Mouse (Mus musculus) brown adipose tissue, adult 24 weeks (tissue): ENCODE data around the gene Clic1. TPM values are rescaled to one million over a fixed set of nuclear protein-coding genes. Genes with fewer than 3 reads are reported as not detected.

ENCODE experiments used
- H3K27ac ChIP-seq: fragments of 200-500 bp; replicated peaks from 2 replicates; pipeline ENCODE4 v1.5.1; 2012; ENCODE audit warnings: low read depth, mild to moderate bottlenecking, low read length
- H3K4me1 ChIP-seq: fragments of 200-500 bp; 2 replicates; pipeline ENCODE4 v1.6.1; 2012; ENCODE audit warnings: low read length, mixed read lengths; ENCODE audit not compliant: control insufficient read depth, insufficient read depth, insufficient read length
- H3K4me3 ChIP-seq: fragments of 200-500 bp; 2 replicates; pipeline ENCODE4 v1.5.1; 2012; ENCODE audit warnings: low read depth, mild to moderate bottlenecking, low read length, moderate library complexity; ENCODE audit not compliant: insufficient read depth
- polyA plus RNA-seq: library from polyadenylated mRNA; stranded (reverse); fragments of >200 nt; gene quantifications from 2 replicates; pipeline ENCODE4 v1.2.4, GENCODE M21; 2012; ENCODE audit not compliant: missing spikeins, insufficient read depth, insufficient read length

The Clic1 gene
- polyA plus RNA-seq, 1 experiment, result 13.6 TPM

GRCm38 (mm10) chr17:35061299-35061698, 11.5 kb downstream of the Clic1 start:
- no peaks in the 10 kb centered on the region; the same call in 1 of the 2 replicates for H3K4me1 ChIP-seq
- H3K27ac ChIP-seq, result no peak overlapping the region
- no peak overlapping the region for H3K4me3 ChIP-seq

- no peak overlapping the region for H3K27ac ChIP-seq
- no peak overlapping the region for H3K4me3 ChIP-seq
- no peaks in the 10 kb centered on the region; the same call in 1 of the 2 replicates for H3K4me1 ChIP-seq
These were observed 13.7 kb downstream of the Clic1 start for GRCm38 (mm10) chr17:35063466-35063865.

DNA sequence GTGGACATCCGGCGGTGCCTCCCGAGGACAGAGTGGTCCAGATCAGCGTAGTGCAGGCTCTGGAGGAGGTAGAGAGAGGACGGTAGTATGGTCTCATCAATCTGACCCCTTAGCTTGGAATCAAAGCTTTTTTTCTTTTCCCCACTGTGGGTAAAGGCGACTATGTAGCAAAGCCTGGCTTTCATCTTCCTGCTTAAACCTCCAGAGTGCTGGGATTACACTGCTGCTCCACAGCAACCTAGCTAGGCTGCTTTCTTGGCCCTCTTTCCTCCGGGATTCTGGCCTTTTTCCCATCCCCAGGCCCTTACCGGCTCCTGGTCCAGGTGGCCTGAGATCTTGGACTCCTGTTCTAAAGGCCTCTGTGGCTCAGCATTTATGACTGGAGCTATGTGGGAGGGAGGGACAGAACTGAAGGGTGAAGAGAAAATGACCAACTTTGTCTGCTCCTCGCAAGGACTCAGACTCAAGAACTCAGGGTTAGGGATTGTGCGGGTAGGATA, 14.7 kb downstream of the Clic1 start:
- H3K4me3 ChIP-seq, result 0 out of 2 replicates have a peak overlapping the region, but pooled peaks have one; percentile 42

DNA sequence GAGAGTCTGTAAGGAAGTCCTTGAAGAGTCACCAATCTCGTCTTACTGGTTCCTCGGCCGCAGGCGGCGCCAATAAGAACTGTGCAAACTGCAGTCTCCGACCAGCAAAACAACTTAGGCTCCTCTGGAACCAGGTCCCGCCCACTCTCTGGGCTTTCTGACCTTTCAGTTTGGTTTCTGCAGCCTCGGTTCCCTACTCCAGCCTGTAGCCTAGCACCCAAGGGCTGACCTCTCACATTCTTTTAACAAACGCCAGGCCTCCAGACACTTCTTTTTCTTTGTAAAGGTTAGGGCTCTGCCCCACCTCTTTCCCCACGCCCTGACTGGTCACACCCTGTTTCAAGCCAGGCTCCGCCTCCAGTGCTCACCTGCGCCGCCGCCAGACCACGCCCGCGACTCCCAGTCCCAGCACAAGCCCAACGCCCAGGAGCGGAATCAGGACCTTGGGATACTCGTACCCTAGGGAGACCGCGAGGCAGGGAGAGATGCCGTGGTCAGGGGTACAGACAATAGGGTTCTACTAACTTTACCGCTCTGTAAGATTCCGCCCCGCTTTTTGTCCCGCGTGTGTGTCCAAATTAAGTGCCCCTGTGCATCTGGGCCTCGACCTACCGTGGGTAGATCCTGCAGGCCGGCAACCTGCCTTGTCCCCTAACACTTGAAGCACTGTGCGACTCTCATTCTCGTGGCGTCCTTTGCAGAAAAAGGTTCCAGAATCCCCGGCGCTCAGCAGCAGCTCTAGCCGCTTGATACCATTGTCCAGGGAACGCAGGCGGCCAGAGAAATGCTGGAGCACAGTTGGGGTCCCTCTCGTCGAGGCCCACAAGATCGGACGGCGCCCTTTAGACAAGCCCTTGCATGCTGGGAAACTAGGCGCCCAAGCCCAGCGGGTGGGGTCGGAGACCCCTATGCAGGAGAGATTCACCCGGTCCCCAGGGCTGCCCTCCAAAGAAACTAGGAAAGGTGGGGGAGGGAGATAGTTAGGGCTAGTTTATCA, 15.5 kb downstream of the Clic1 start, which contains the start of gene Ly6g6c:
Gene Ly6g6c (plus strand): TSS at position 438 of the 997 bp plus-strand sequence.
- Histone ChIP-seq H3K4me3 (peak within 1 kb of the TSS; percentile 42), H3K27ac (no peak within 1 kb of the TSS), H3K4me1 (no peaks in the 10 kb centered on the region)

More for the DNA sequence above, 14.7 kb downstream of the Clic1 start:
- no peaks in the 10 kb centered on the region for H3K4me1 ChIP-seq
- H3K27ac ChIP-seq, result no peak overlapping the region

- no peak within 1 kb of the TSS for H3K27ac ChIP-seq
- H3K4me1 ChIP-seq, result no peaks in the 10 kb centered on the region
- peak within 1 kb of the TSS; percentile 42 for H3K4me3 ChIP-seq
These were observed 16.3 kb downstream of the Clic1 start, which contains the start of gene Mpig6b for GRCm38 (mm10) chr17:35066084-35066483. Mpig6b (minus strand) TSS chr17:35066184.

DNA sequence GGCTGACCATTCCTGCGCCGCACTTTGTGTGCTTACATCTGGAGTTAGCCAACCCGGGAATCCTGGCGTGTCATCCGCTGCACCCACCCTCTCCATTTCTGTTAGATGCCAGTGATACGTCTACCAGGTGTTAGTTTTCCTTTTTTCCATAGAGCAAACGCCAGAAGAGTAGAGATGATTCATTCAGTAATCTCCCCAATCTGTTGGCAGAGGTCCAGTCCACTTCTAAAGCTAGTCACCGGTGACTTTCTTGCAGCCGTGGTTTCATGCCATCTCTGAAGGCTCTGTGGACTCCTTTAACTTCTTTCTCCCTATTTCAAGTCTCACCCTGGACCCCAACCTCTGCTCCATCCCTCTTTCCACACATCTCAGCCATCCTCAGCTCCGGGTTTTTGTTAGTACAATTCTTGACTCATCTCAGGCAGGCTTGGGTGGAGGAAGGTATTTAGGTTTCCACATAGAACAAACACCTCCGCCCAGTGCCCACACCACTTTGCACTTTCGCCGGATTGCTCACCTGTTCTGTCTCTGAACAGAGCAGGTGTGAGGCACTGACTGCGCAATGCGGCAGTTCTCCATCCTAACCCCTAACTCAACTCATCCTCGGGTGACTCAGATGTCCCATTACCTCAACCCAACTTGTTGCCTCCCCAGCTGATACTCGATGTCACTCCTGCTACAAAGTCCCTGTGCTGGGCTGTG, 18.6 kb downstream of the Clic1 start:
- no peaks in the 10 kb centered on the region for H3K4me1 ChIP-seq
- no peak overlapping the region for H3K27ac ChIP-seq
- H3K4me3 ChIP-seq, result no peak overlapping the region

GRCm38 (mm10) chr17:35070556-35071229, 20.9 kb downstream of the Clic1 start:
- Histone ChIP-seq H3K4me3 (no peak overlapping the region), H3K27ac (no peak overlapping the region), H3K4me1 (no peaks in the 10 kb centered on the region)

DNA sequence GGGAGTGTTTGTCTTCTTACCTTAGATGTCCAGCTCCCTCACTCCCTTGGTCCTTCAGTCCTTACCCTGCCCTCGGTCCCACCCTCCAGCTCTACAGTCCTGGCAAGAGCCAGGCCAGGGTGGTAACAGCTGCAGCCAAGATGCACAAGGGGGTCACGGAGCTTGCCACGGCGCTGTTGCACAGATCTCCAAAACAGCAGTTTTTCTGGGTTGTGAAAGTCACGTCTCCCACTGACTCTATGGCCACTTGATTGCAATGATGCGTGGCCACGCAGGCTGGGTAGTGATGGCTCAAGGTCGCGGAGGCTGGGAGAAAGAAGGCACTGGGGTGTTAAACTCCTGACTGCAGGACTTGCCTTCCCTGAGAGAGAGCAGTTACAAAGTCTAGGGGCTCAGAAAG, 21.7 kb downstream of the Clic1 start:
- Histone ChIP-seq H3K4me1 (no peaks in the 10 kb centered on the region), H3K27ac (no peak overlapping the region), H3K4me3 (no peak overlapping the region)

- no peaks in the 10 kb centered on the region for H3K4me1 ChIP-seq
- H3K4me3 ChIP-seq, result no peak overlapping the region
- no peak overlapping the region for H3K27ac ChIP-seq
These were observed 24.3 kb downstream of the Clic1 start for GRCm38 (mm10) chr17:35074097-35074496.

GRCm38 (mm10) chr17:35076507-35077176, 26.9 kb downstream of the Clic1 start, which contains the start of gene Ly6g6e:
Ly6g6e (plus strand) TSS chr17:35076902.
- Histone ChIP-seq H3K27ac (peak within 1 kb of the TSS; percentile 40), H3K4me1 (no peaks in the 10 kb centered on the region), H3K4me3 (peak within 1 kb of the TSS; percentile 63)

- Histone ChIP-seq H3K27ac (peak overlapping the region; percentile 40), H3K4me3 (peak overlapping the region; percentile 63), H3K4me1 (no peaks in the 10 kb centered on the region)
These were observed 27.5 kb downstream of the Clic1 start for GRCm38 (mm10) chr17:35077285-35077684.

GRCm38 (mm10) chr17:35077786-35078233, 28.0 kb downstream of the Clic1 start, which contains the start of gene Ly6g6d:
Ly6g6d (minus strand) TSS chr17:35078065.
- Histone ChIP-seq H3K27ac (peak within 1 kb of the TSS; percentile 40), H3K4me3 (peak within 1 kb of the TSS; percentile 63), H3K4me1 (no peaks in the 10 kb centered on the region)

DNA sequence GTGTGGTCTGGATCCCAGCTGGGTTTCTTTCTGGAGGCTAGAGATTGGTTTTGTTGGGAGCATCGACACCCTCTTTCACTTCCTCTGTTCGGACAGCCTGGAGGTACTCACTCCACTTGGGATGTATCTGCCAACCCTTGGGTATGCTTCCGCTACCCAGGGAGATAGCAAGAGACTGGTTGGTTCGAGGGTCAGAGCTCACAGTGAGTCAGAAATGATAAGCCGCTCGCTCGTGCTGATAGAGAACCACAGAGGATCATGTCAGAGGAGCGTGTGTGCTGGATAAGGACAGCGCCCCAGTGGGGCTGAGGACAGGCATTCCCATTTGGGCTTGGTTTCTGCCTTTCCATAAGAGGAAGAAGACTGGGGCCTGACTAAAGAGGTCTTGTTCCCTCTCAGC, 30.0 kb downstream of the Clic1 start:
- no peak overlapping the region for H3K4me3 ChIP-seq
- H3K27ac ChIP-seq, result no peak overlapping the region
- no peaks in the 10 kb centered on the region for H3K4me1 ChIP-seq

- no peaks in the 10 kb centered on the region for H3K4me1 ChIP-seq
- no peak overlapping the region for H3K4me3 ChIP-seq
- no peak overlapping the region for H3K27ac ChIP-seq
These were observed 30.5 kb downstream of the Clic1 start for GRCm38 (mm10) chr17:35080248-35080647.
